Mouse (Mus musculus): ENCODE data around the gene Tspoap1. TPM values are rescaled to one million over a fixed set of nuclear protein-coding genes. Genes with fewer than 3 reads are reported as not detected.

Gene Tspoap1
- polyA plus RNA-seq, 2 experiments: 2.9 to 6.5 TPM

- no peak for TF ChIP-seq POLR2A (IDR thresholded peaks at IDR 0.05; ENCODE audit: borderline replicate concordance, extremely low read depth, insufficient read depth, insufficient read length)
- Histone ChIP-seq H3K9me3 (ENCODE audit: control insufficient read depth, low read length) (no peaks in the 10 kb centered on the region), H3K27ac (replicated peaks; ENCODE audit: low read depth, low read length) (no peak overlapping the region), H3K27me3 (ENCODE audit: control insufficient read depth, insufficient read depth, low read length) (peaks cover 14% of the 10 kb centered on the region; the same call in 1 of the 2 replicates), H3K36me3 (ENCODE audit: control insufficient read depth, insufficient read depth, low read length) (no peaks in the 10 kb centered on the region), H3K4me3 (replicated peaks; ENCODE audit: low read length) (no peak overlapping the region), H3K9ac (ENCODE audit: low read depth, low read length, severe bottlenecking) (no peak overlapping the region), H3K4me2 (replicated peaks; ENCODE audit: low read depth, low read length, severe bottlenecking) (no peak overlapping the region), H3K4me1 (ENCODE audit: control insufficient read depth, insufficient read depth, low read length) (no peaks in the 10 kb centered on the region)
- 86% methylated on average over 15 of the region's 15 CpGs for WGBS
- DNase-seq (ENCODE audit: low spot score) (no peak), ATAC-seq (ENCODE audit: low FRiP score, low read depth) (no peak)
These were observed 4.0 kb upstream of the Tspoap1 start for GRCm38 (mm10) chr11:87756251-87756820.

- no peaks in the 10 kb centered on the region for H3K4me1 ChIP-seq (ENCODE audit: control insufficient read depth, insufficient read depth, low read length)
- H3K9ac ChIP-seq (ENCODE audit: low read depth, low read length, severe bottlenecking): no peak overlapping the region
- peaks cover 23% of the 10 kb centered on the region for H3K27me3 ChIP-seq (ENCODE audit: control insufficient read depth, insufficient read depth, low read length)
- 88% methylated on average over 25 of the region's 25 CpGs for WGBS
- no peak for DNase-seq (ENCODE audit: low spot score)
- H3K4me3 ChIP-seq (replicated peaks; ENCODE audit: low read length): no peak overlapping the region
- no peaks in the 10 kb centered on the region for H3K9me3 ChIP-seq (ENCODE audit: control insufficient read depth, low read length)
- ATAC-seq (ENCODE audit: low FRiP score, low read depth): no peak
- H3K36me3 ChIP-seq (ENCODE audit: control insufficient read depth, insufficient read depth, low read length): no peaks in the 10 kb centered on the region
- H3K27ac ChIP-seq (replicated peaks; ENCODE audit: low read depth, low read length): no peak overlapping the region
- no peak overlapping the region for H3K4me2 ChIP-seq (replicated peaks; ENCODE audit: low read depth, low read length, severe bottlenecking)
- TF ChIP-seq POLR2A (IDR thresholded peaks at IDR 0.05; ENCODE audit: borderline replicate concordance, extremely low read depth, insufficient read depth, insufficient read length): no peak
These were observed 3.1 kb upstream of the Tspoap1 start for GRCm38 (mm10) chr11:87757001-87757954.

- ATAC-seq (ENCODE audit: low FRiP score, low read depth) (no peak), DNase-seq (ENCODE audit: low spot score) (no peak)
- TF ChIP-seq POLR2A (IDR thresholded peaks at IDR 0.05; ENCODE audit: borderline replicate concordance, extremely low read depth, insufficient read depth, insufficient read length): no peak
- no peak overlapping the region for H3K4me2 ChIP-seq (replicated peaks; ENCODE audit: low read depth, low read length, severe bottlenecking)
- peaks cover 34% of the 10 kb centered on the region for H3K27me3 ChIP-seq (ENCODE audit: control insufficient read depth, insufficient read depth, low read length)
- H3K9ac ChIP-seq (ENCODE audit: low read depth, low read length, severe bottlenecking): no peak overlapping the region
- no peak overlapping the region for H3K4me3 ChIP-seq (replicated peaks; ENCODE audit: low read length)
- no peaks in the 10 kb centered on the region for H3K9me3 ChIP-seq (ENCODE audit: control insufficient read depth, low read length)
- H3K27ac ChIP-seq (replicated peaks; ENCODE audit: low read depth, low read length): no peak overlapping the region
- peaks cover 1% of the 10 kb centered on the region for H3K4me1 ChIP-seq (ENCODE audit: control insufficient read depth, insufficient read depth, low read length)
- WGBS: 79% methylated on average over 7 of the region's 7 CpGs
- H3K36me3 ChIP-seq (ENCODE audit: control insufficient read depth, insufficient read depth, low read length): no peaks in the 10 kb centered on the region
These were observed 2.0 kb upstream of the Tspoap1 start for GRCm38 (mm10) chr11:87758161-87758911.

- TF ChIP-seq POLR2A (IDR thresholded peaks at IDR 0.05; ENCODE audit: borderline replicate concordance, extremely low read depth, insufficient read depth, insufficient read length): no peak
- H3K4me2 ChIP-seq (replicated peaks; ENCODE audit: low read depth, low read length, severe bottlenecking): no peak overlapping the region
- H3K4me1 ChIP-seq (ENCODE audit: control insufficient read depth, insufficient read depth, low read length): peaks cover 6% of the 10 kb centered on the region
- DNase-seq (ENCODE audit: low spot score) (no peak), ATAC-seq (ENCODE audit: low FRiP score, low read depth) (no peak)
- no peaks in the 10 kb centered on the region for H3K9me3 ChIP-seq (ENCODE audit: control insufficient read depth, low read length)
- no peak overlapping the region for H3K27ac ChIP-seq (replicated peaks; ENCODE audit: low read depth, low read length)
- H3K4me3 ChIP-seq (replicated peaks; ENCODE audit: low read length): no peak overlapping the region
- no peaks in the 10 kb centered on the region for H3K36me3 ChIP-seq (ENCODE audit: control insufficient read depth, insufficient read depth, low read length)
- WGBS: 70% methylated on average over 4 of the region's 4 CpGs
- H3K9ac ChIP-seq (ENCODE audit: low read depth, low read length, severe bottlenecking): no peak overlapping the region
- H3K27me3 ChIP-seq (ENCODE audit: control insufficient read depth, insufficient read depth, low read length): peaks cover 41% of the 10 kb centered on the region
These were observed 1.3 kb upstream of the Tspoap1 start for GRCm38 (mm10) chr11:87758957-87759608.

GRCm38 (mm10) chr11:87759609-87760005 is 734 bp upstream of the Tspoap1 start:
- no peaks in the 10 kb centered on the region for H3K9me3 ChIP-seq (ENCODE audit: control insufficient read depth, low read length)
- no peak overlapping the region for H3K4me3 ChIP-seq (replicated peaks; ENCODE audit: low read length)
- no peak overlapping the region for H3K9ac ChIP-seq (ENCODE audit: low read depth, low read length, severe bottlenecking)
- ATAC-seq (ENCODE audit: low FRiP score, low read depth): no peak
- H3K36me3 ChIP-seq (ENCODE audit: control insufficient read depth, insufficient read depth, low read length): no peaks in the 10 kb centered on the region
- H3K27ac ChIP-seq (replicated peaks; ENCODE audit: low read depth, low read length): no peak overlapping the region
- WGBS: 2% methylated on average over 3 of the region's 3 CpGs
- TF ChIP-seq POLR2A (IDR thresholded peaks at IDR 0.05; ENCODE audit: borderline replicate concordance, extremely low read depth, insufficient read depth, insufficient read length): no peak
- no peak overlapping the region for H3K4me2 ChIP-seq (replicated peaks; ENCODE audit: low read depth, low read length, severe bottlenecking)
- H3K27me3 ChIP-seq (ENCODE audit: control insufficient read depth, insufficient read depth, low read length): peaks cover 47% of the 10 kb centered on the region
- peaks cover 11% of the 10 kb centered on the region for H3K4me1 ChIP-seq (ENCODE audit: control insufficient read depth, insufficient read depth, low read length)
- DNase-seq (ENCODE audit: low spot score): no peak

All from limb, embryonic 14.5 days (tissue).